Mouse (Mus musculus) limb, embryonic 12.5 days (tissue): Measurements from ENCODE around the gene Cdc5l. TPM values are rescaled to one million over a fixed set of nuclear protein-coding genes. Genes with fewer than 3 reads are reported as not detected.

Source experiments
- ATAC-seq: fragments of 200-750 bp; cut with Nextera tagmentation; 2 replicates; pipeline ENCODE4 v1.8.0; 2017; ENCODE audit warnings: low read depth, moderate TSS enrichment; ENCODE audit not compliant: insufficient number of reproducible peaks, insufficient read depth, low FRiP score, low TSS enrichment
- H3K27ac ChIP-seq: fragments of 300-500 bp; sonication (generic); 2 replicates; pipeline ENCODE4 v1.5.1; 2016; ENCODE audit warnings: mild to moderate bottlenecking, moderate library complexity
- H3K27me3 ChIP-seq: fragments of 300-500 bp; sonication (generic); 2 replicates; pipeline ENCODE4 v1.6.1; 2016; ENCODE audit warnings: mild to moderate bottlenecking, moderate library complexity
- H3K36me3 ChIP-seq: fragments of 300-500 bp; sonication (generic); 2 replicates; pipeline ENCODE4 v1.6.1; 2016; ENCODE audit warnings: mild to moderate bottlenecking, moderate library complexity
- H3K4me1 ChIP-seq: fragments of 300-500 bp; sonication (generic); replicated peaks from 2 replicates; pipeline ENCODE4 v1.6.1; 2016
- H3K4me2 ChIP-seq: fragments of 300-500 bp; sonication (generic); 2 replicates; pipeline ENCODE4 v1.6.1; 2016; ENCODE audit warnings: mild to moderate bottlenecking, moderate library complexity
- H3K4me3 ChIP-seq: fragments of 300-500 bp; sonication (generic); replicated peaks from 2 replicates; pipeline ENCODE4 v1.5.1; 2016; ENCODE audit warnings: mild to moderate bottlenecking
- H3K9ac ChIP-seq: fragments of 300-500 bp; sonication (generic); replicated peaks from 2 replicates; pipeline ENCODE4 v1.6.1; 2016; ENCODE audit warnings: mild to moderate bottlenecking, moderate library complexity
- H3K9me3 ChIP-seq: fragments of 300-500 bp; sonication (generic); 2 replicates; pipeline ENCODE4 v1.6.1; 2016; ENCODE audit warnings: mild to moderate bottlenecking, moderate library complexity
- WGBS: fragments of 180-500 bp; shearing (Covaris S2); methylation state at CpG from one replicate; pipeline ENCODE4 v1.1.7; 2016; 5-methylcytosine and 5-hydroxymethylcytosine counted together
- polyA plus RNA-seq: library from polyadenylated mRNA; unstranded; fragments of >200 nt; fragmentation: Nextera tagmentation; extraction: Ambion mirVana; gene quantifications from 2 replicates; pipeline ENCODE4 v1.2.1, GENCODE M21; 2016

Gene Cdc5l
- polyA plus RNA-seq = 79.2 and 79.8 TPM in 2 replicates

DNA sequence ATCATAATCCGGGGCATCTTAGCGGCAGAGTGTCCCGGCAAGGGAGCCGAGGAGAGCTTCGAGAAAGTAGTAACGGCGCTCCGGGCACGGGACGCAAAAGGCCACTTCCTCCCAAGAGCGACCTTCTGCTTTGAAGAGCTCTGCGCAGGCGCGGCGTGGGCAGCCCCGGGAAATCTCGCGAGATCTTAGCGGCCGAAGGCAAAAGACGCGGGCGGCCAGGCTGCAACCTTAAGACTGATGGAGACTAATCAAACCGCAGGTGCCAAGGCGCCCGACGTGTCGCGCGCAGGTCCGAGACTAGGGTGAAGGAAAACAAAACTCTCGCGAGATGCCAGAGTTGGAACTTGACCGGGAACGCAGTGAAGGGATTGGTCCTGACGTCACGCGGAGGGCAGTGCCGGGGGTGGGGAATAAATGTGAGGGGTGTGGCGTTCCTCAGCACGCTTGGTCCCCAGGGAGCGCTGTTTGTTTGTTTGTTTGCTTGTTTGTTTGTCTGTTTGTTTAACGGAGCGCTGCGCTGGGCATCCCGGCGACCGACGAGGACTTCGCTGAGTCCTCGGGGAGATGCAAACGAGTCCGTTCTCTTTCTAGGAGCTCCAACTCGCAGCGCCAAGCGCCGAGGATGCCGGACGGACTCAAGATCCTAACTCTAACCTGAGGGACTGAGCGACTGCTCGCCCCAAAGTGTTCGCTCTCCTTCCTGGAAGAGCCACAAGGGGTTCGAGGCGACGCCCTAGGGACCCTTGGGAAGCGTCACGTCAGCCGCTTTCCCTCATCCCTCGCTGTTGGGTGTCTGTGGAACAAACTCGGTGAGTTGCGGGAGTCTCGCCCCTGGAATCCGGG is at the start of gene Cdc5l:
Gene Cdc5l, minus strand, starts transcription at position 319 of the 843 bp plus-strand sequence.
- H3K4me2 ChIP-seq = peak within 1 kb of the TSS; percentile 91
- WGBS = under 1% methylated on average over 73 of the region's 73 CpGs
- ATAC-seq = peak; percentile 98
- H3K4me1 ChIP-seq = peaks cover 20% of the 10 kb centered on the region
- H3K4me3 ChIP-seq = peak within 1 kb of the TSS; percentile 92
- peak within 1 kb of the TSS; percentile 98 for H3K27ac ChIP-seq
- H3K36me3 ChIP-seq = peaks cover 20% of the 10 kb centered on the region
- H3K9ac ChIP-seq = peak within 1 kb of the TSS; percentile 87
- no peaks in the 10 kb centered on the region for H3K9me3 ChIP-seq
- H3K27me3 ChIP-seq = no peaks in the 10 kb centered on the region

- Histone ChIP-seq H3K9ac (no peak overlapping the region), H3K27ac (no peak overlapping the region)
- WGBS = 46% methylated on average over 2 of the region's 2 CpGs
Observed at GRCm38 (mm10) chr17:45480429-45480828, 46.9 kb upstream of the Cdc5l start.

DNA sequence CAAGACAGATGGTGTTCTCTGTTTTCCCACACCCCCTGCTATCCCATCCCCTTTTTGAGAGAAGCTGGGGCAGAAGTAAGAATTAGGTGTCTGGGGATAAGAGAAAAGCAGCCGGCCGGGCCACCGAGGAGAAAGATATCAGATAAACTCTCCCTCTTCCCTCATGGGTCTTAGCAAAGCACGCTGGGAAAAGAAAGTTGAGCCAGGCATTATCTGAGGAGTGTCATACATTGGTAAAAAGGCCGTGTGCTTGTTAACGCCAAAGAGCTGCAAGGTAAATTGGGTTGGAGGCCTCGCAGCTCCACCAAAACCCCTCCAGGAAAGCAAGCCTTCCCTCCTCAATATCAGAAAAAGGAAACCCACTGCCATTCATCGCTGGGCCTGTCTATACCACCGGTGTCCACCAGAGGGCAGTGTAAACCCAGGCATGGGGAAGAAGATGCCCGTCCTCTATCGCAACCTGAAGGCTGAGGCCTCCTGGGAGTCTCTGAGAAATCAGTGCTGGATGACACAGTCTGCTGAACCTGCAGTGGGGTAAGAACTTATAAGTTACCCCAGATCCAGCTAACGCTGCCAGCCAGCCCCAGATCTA is 44.8 kb upstream of the Cdc5l start:
- H3K9ac ChIP-seq = no peak overlapping the region
- WGBS = 19% methylated on average over 12 of the region's 12 CpGs

More at GRCm38 (mm10) chr17:45480429-45480828, 46.9 kb upstream of the Cdc5l start:
- Histone ChIP-seq H3K4me2 (no peak overlapping the region), H3K4me1 (0 out of 2 replicates have a peak, but pooled peaks cover 3% of the 10 kb centered on the region), H3K27me3 (peaks cover 28% of the 10 kb centered on the region), H3K36me3 (no peaks in the 10 kb centered on the region), H3K4me3 (no peak overlapping the region), H3K9me3 (peaks cover 15% of the 10 kb centered on the region)
- no peak for ATAC-seq

DNA sequence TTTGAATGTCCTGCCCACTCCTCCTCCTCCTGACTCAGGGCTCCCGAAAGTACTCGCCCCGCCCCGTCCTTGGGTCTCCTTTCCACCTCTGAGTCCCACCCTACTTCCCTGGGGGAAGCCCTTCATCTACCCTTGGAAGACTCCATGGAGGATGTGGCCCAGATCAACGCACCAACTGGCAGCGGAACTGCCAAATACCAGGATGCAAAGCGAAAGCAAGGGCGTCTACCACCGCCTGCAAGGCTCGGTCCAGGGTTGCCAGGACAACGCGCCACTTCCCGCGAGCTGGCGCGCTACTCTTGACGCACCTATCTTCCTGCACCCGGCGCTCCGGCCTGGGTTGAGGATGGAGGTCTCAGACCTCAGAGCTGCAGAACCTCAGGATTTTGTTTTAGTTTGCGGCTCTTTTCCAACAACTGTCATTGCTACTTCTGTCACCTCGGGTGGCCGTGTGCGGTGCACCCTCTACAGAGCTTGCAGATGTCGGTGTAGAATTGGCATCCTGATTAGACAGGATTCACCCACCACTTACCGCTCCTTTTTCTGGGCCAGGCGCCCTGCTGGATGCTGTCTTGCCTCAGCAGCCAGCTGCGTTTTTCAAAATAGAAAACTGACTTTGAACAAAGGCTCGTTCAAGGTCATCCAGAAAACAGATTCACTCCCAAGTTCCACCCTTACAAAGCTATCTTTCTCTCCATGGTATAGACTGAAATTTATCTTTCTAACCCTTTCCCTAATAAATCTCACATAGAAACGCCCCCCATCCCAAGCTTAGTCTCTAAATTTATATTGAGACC is 41.3 kb upstream of the Cdc5l start, which contains the start of gene Spats1:
Gene Spats1, minus strand, starts transcription at position 747 of the 797 bp plus-strand sequence.
- no peaks in the 10 kb centered on the region for H3K9me3 ChIP-seq
- 7% methylated on average over 30 of the region's 30 CpGs for WGBS
- peak within 1 kb of the TSS; percentile 69 for H3K4me2 ChIP-seq
- ATAC-seq = peak; percentile 40; the same call in 1 of the 2 replicates
- peak within 1 kb of the TSS; percentile 42; the same call in 1 of the 2 replicates for H3K9ac ChIP-seq
- H3K27ac ChIP-seq = no peak within 1 kb of the TSS
- H3K36me3 ChIP-seq = no peaks in the 10 kb centered on the region
- H3K27me3 ChIP-seq = peaks cover 49% of the 10 kb centered on the region
- peak within 1 kb of the TSS; percentile 46 for H3K4me3 ChIP-seq
- peaks cover 11% of the 10 kb centered on the region; the same call in 1 of the 2 replicates for H3K4me1 ChIP-seq

More for the DNA sequence above, 44.8 kb upstream of the Cdc5l start:
- Histone ChIP-seq H3K4me2 (no peak overlapping the region), H3K27me3 (peaks cover 47% of the 10 kb centered on the region), H3K27ac (no peak overlapping the region), H3K36me3 (no peaks in the 10 kb centered on the region), H3K9me3 (peaks cover 15% of the 10 kb centered on the region), H3K4me1 (peaks cover 11% of the 10 kb centered on the region; the same call in 1 of the 2 replicates), H3K4me3 (no peak overlapping the region)
- ATAC-seq = no peak

GRCm38 (mm10) chr17:45474146-45474545 is 40.6 kb upstream of the Cdc5l start:
- Histone ChIP-seq H3K27ac (no peak overlapping the region), H3K9me3 (no peaks in the 10 kb centered on the region), H3K36me3 (no peaks in the 10 kb centered on the region), H3K4me2 (peak overlapping the region; percentile 69), H3K27me3 (peaks cover 49% of the 10 kb centered on the region), H3K4me3 (peak overlapping the region; percentile 46), H3K4me1 (peaks cover 11% of the 10 kb centered on the region; the same call in 1 of the 2 replicates), H3K9ac (no peak overlapping the region)
- ATAC-seq = 0 out of 2 replicates have a peak, but pooled peaks have one; percentile 49
- 72% methylated on average over 8 of the region's 8 CpGs for WGBS

- Histone ChIP-seq H3K4me1 (peaks cover 11% of the 10 kb centered on the region; the same call in 1 of the 2 replicates), H3K4me3 (no peak overlapping the region), H3K9me3 (no peaks in the 10 kb centered on the region), H3K36me3 (no peaks in the 10 kb centered on the region), H3K4me2 (no peak overlapping the region), H3K27ac (no peak overlapping the region), H3K27me3 (peaks cover 49% of the 10 kb centered on the region), H3K9ac (no peak overlapping the region)
- 78% methylated on average over 6 of the region's 6 CpGs for WGBS
- ATAC-seq = no peak
Observed at GRCm38 (mm10) chr17:45473667-45474066, 40.1 kb upstream of the Cdc5l start.

DNA sequence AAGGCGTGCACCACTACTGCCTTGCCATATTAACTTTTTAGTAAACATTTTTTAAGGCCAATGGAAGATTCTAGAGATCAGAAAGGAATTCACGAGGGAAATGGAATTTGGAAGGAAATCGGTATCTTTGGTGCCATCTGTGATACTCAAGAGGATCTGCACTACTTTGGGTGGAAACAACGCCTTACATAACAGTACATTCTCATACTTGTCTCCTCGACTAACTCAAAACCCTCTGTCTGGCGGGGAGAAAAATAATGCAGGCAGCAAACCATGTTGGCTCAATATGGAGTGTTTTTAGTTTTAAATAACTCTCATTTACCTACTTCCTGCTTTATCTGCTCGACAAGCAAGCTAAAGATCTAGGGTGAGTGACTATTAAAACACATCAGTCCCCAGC is 37.2 kb upstream of the Cdc5l start:
- H3K27me3 ChIP-seq = peaks cover 24% of the 10 kb centered on the region
- no peak overlapping the region for H3K4me2 ChIP-seq
- ATAC-seq = no peak
- WGBS = 82% methylated on average over 7 of the region's 7 CpGs
- H3K9me3 ChIP-seq = 0 out of 2 replicates have a peak, but pooled peaks cover 3% of the 10 kb centered on the region
- no peak overlapping the region for H3K4me3 ChIP-seq
- no peak overlapping the region for H3K27ac ChIP-seq
- H3K4me1 ChIP-seq = peaks cover 9% of the 10 kb centered on the region; the same call in 1 of the 2 replicates
- H3K9ac ChIP-seq = no peak overlapping the region
- no peaks in the 10 kb centered on the region for H3K36me3 ChIP-seq

DNA sequence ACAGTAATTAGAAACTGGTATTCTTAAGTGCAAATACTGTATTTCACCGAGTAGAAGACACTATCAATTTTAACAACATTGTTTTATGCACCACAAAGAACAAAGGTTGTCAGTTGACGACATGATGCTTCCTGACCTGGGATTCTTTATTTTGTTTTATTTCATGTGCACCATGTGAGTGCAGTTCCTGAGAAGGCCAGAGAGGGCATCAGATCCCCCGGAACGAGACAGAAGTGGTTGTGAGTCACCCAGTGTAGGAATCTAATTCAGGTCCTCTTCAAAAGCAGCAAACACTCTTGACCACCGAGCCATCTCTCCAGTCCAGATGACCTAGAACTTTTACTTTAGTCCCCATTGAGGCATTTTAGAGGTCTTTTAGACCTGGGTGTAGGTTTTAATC is 34.8 kb upstream of the Cdc5l start:
- no peak overlapping the region for H3K4me3 ChIP-seq
- H3K4me2 ChIP-seq = no peak overlapping the region
- no peak for ATAC-seq
- H3K9me3 ChIP-seq = 0 out of 2 replicates have a peak, but pooled peaks cover 3% of the 10 kb centered on the region
- no peak overlapping the region for H3K9ac ChIP-seq
- no peaks in the 10 kb centered on the region for H3K4me1 ChIP-seq
- 81% methylated on average over 5 of the region's 5 CpGs for WGBS
- no peaks in the 10 kb centered on the region for H3K36me3 ChIP-seq
- H3K27me3 ChIP-seq = peaks cover 2% of the 10 kb centered on the region
- H3K27ac ChIP-seq = no peak overlapping the region

DNA sequence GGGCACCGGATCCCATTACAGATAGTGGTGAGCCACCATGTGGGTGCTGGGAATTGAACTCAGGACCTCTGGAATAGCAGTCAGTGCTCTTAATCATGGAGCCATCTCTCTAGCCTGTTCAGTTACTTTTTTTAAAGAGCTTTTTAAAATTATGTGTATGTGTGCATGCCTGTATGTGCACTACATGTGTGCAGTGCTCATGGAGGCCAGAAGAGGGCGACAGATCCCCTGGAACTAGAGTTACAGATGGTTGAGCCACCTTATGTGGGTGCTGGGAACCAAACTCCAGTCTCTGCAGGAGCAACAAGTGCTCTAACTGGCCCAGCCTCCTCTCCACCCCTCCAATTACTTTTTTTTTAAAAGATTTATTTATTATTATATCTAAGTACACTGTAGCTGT is 33.2 kb upstream of the Cdc5l start:
- WGBS = 71% methylated on average over 2 of the region's 2 CpGs
- Histone ChIP-seq H3K4me1 (no peaks in the 10 kb centered on the region), H3K27me3 (no peaks in the 10 kb centered on the region), H3K36me3 (no peaks in the 10 kb centered on the region), H3K4me2 (no peak overlapping the region), H3K9me3 (0 out of 2 replicates have a peak, but pooled peaks cover 3% of the 10 kb centered on the region), H3K4me3 (no peak overlapping the region), H3K9ac (no peak overlapping the region), H3K27ac (no peak overlapping the region)
- ATAC-seq = no peak

GRCm38 (mm10) chr17:45464255-45464654 is 30.7 kb upstream of the Cdc5l start:
- ATAC-seq = no peak

More at GRCm38 (mm10) chr17:45464255-45464654, 30.7 kb upstream of the Cdc5l start:
- no peak overlapping the region for H3K4me3 ChIP-seq
- no peaks in the 10 kb centered on the region for H3K36me3 ChIP-seq
- H3K9me3 ChIP-seq = 0 out of 2 replicates have a peak, but pooled peaks cover 3% of the 10 kb centered on the region
- WGBS = 87% methylated on average over 9 of the region's 9 CpGs
- H3K9ac ChIP-seq = no peak overlapping the region
- H3K4me1 ChIP-seq = no peaks in the 10 kb centered on the region
- H3K27me3 ChIP-seq = no peaks in the 10 kb centered on the region
- H3K27ac ChIP-seq = no peak overlapping the region
- H3K4me2 ChIP-seq = no peak overlapping the region
